Mouse (Mus musculus) inflammation-experienced regulatory T-cells, adult 16 weeks (primary cell): Measurements from ENCODE around the gene Vps4b. TPM values are rescaled to one million over a fixed set of nuclear protein-coding genes. Genes with fewer than 3 reads are reported as not detected.

Experiments used
- polyA plus RNA-seq: library from polyadenylated mRNA; unstranded; fragments of 100-300 nt; shearing (Covaris generic); gene quantifications from one replicate; pipeline ENCODE4 v1.2.1, GENCODE M21; 2017

Vps4b gene
- polyA plus RNA-seq: 163 TPM

GRCm38 (mm10) chr1:106796542-106796924, at the start of gene Vps4b:
TSS of gene Vps4b (minus strand) at chr1:106796728.

GRCm38 (mm10) chr1:106759572-106760435, 36.7 kb downstream of the Vps4b start, which contains the start of gene Kdsr:
TSS of gene Kdsr (minus strand) at chr1:106759727.

Other genes with a start within 250 kb of the Vps4b start
- 154 TPM for gene Bcl2, start 82.5 kb downstream of the Vps4b start, polyA plus RNA-seq
- gene Kdsr, start 37.0 kb downstream of the Vps4b start, polyA plus RNA-seq: 31.5 TPM
- not detected for gene Serpinb5, start 64.4 kb upstream of the Vps4b start, polyA plus RNA-seq
- not detected for gene Serpinb12, start 137.7 kb upstream of the Vps4b start, polyA plus RNA-seq
- gene Serpinb13, start 184.3 kb upstream of the Vps4b start, polyA plus RNA-seq: not detected